Mouse (Mus musculus) left cerebral cortex, postnatal 36 days (tissue): ENCODE measurements around the gene Rnf25. TPM values are rescaled to one million over a fixed set of nuclear protein-coding genes. Genes with fewer than 3 reads are reported as not detected.

Experiments
- DNase-seq, 2 experiments: peaks; one replicate each; pipeline ENCODE4 v3.0.0; 2021 to 2022; ENCODE audit warnings: low spot score in 2 of 2, mixed read lengths in 1 of 2
- intact Hi-C: fragments of 180-260 bp; cut with DNase I; formaldehyde crosslinking; loops from one replicate; pipeline ENCODE4 v1.15.1; 2025
- total RNA-seq, 2 experiments: library from RNA; stranded (reverse); gene quantifications; 2 replicates each; pipeline ENCODE4 v1.2.3; 2021

Gene Rnf25
- total RNA-seq: 10 to 100 TPM; 46.7 to 68.2 TPM

DNA sequence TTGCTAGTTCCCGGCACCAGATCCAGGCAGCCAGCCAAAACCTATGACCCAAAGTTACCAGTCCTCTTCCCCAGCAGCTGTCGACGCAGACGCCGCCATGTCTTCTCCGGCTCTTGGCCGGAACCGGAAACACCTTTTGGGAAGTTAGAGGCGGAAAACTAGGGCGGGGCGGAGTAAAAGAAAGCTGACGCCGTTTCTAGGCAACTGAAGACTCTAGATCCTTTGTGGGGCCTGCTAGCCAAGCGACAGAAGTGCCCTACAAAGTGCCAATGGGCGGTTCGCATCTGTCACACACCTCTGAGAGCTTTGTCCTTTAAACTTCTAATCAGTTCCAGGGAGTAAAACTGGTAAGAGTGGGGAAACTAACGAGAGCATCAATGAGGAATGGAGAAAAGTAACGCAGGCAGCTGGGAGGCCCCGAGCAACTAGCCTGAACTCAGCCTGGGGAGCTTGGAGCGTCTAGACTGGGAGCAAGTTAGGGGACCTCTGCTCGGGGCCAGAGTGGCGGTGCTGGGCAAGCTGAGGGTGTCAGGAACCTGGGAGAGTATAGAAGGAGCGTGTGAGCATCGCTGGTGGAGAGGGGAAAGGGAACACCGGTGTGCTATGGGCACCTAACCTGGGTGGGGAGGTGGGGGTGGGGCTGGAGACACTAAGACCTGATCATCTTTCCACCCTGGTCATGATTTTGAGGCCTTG lies at the start of gene Rnf25, which contains the start of gene Stk36:
Rnf25 (minus strand) TSS at position 131 of the 696 bp plus-strand sequence.
Stk36 (plus strand) TSS at position 179 of the 696 bp plus-strand sequence.
- intact Hi-C loops: loop anchor here (1.0 kb wide), 1 partner anchor 13 kb away; the partner anchor contains the start of genes Bcs1l and Zfp142
- peak; percentile 86 for DNase-seq

- no peak for DNase-seq
- intact Hi-C loops: loop anchor here (10.0 kb wide), 1 partner anchor 121 kb away; no protein-coding TSS in a partner anchor
Observed at GRCm38 (mm10) chr1:74643926-74644325, 42.7 kb upstream of the Rnf25 start.

GRCm38 (mm10) chr1:74643524-74643923 lies 42.3 kb upstream of the Rnf25 start:
- intact Hi-C loops: loop anchor here (10.0 kb wide), 1 partner anchor 121 kb away; no protein-coding TSS in a partner anchor
- DNase-seq: no peak

DNA sequence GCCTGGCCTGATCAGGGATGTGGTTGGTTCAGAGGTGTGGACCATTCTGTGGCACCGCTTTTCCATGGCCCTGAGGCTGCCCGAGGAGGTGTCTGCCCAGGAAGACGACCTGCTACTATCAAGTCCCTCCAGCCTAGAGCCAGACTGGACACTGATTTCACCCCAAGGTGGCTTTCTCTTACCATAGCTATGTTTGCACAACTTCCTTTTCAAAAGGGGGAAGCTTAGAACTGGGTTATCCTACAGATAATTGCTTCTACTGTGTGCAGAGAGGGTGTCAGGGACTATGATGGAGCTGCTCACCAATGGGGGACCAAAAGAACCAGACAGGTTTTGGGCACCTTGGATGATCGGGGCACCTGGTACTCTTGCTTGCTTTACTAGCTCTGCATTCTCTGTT lies 31.5 kb upstream of the Rnf25 start:
- no peak for DNase-seq
- intact Hi-C loops: no loop called here

GRCm38 (mm10) chr1:74628001-74628400 lies 26.8 kb upstream of the Rnf25 start:
- intact Hi-C loops: no loop called here
- DNase-seq: no peak

GRCm38 (mm10) chr1:74626076-74626475 lies 24.9 kb upstream of the Rnf25 start:
- intact Hi-C loops: no loop called here
- DNase-seq: no peak

GRCm38 (mm10) chr1:74624183-74624582 lies 23.0 kb upstream of the Rnf25 start:
- intact Hi-C loops: no loop called here
- DNase-seq: no peak

- DNase-seq: no peak
Observed at GRCm38 (mm10) chr1:74600501-74601266, 513 bp downstream of the Rnf25 start.

DNA sequence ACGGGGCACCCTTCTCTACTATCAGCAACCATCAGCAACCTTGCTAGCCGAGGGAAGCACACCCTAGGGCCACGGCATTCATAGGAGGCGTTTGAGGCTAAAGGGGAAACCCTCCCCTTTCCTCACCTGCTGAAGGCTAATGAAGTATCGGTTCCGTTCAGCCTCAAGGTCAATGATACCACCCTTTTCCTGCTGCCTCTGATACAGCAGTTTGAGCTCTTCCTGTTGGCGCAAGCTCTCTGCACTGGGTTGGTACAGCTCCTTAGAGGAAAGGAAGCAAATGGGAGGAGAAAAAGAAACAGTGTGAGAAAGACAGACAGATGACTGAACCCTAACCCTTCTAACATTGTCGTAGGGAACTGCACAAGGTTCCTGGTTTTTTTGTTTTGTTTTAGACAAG lies 6.8 kb downstream of the Rnf25 start:
- intact Hi-C loops: no loop called here
- no peak for DNase-seq

More at GRCm38 (mm10) chr1:74600501-74601266, 513 bp downstream of the Rnf25 start:
- intact Hi-C loops: loop anchor here (1.0 kb wide), 1 partner anchor 12 kb away; the partner anchor contains the start of genes Bcs1l and Zfp142

GRCm38 (mm10) chr1:74587773-74588445 lies 13.3 kb downstream of the Rnf25 start, which contains the start of the genes Zfp142 and Bcs1l:
Gene Zfp142, minus strand, starts transcription at chr1:74588246.
Gene Bcs1l, plus strand, starts transcription at chr1:74588289.
- intact Hi-C loops: loop anchor here (1.0 to 10.0 kb wide), 4 partner anchors 13 to 303 kb away; partner anchors contain the start of genes Aamp, Cnot9, Pnkd and Rnf25
- peak; percentile 98 for DNase-seq

- DNase-seq: no peak
Observed at GRCm38 (mm10) chr1:74587233-74587772, 13.9 kb downstream of the Rnf25 start.

DNA sequence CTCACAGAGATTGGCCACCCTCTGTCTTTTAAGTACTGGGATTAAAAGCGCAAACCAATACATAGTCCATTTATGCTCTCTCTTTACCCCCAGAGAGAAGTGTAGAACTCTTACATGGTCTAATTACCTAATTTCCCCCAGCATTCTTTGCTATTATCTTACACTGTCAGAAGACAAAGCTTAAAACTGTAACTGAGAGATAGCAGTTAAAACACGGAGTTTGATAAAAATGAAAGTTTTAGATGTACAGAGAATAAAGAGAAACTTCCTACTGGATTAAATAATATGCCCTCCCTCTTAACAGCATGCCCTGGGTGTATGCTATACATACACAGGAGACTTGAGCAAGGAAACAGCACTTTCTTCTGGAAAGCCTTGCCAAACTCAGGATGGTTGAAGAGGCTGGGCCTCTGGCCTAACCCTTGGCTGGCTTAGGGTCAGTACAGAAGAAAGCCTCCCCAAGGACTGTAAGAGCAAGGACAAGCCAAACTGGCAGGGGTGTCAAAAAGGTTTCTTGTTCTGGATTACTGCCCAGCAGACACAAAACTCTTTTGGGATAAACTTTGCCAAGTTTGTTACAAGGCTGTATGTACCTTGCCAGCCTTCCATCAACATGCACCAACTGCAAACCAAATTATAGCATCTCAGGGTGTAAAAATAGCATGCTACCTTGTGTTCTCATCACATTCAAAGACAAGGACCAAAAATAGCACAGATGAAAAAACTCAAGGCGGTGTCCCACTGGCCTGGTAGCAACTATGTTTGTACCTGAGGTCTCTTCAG lies 16.4 kb downstream of the Rnf25 start:
- intact Hi-C loops: loop anchor here (5.0 to 10.0 kb wide), 3 partner anchors 78 to 300 kb away; partner anchors contain the start of genes Aamp, Cnot9, Pnkd and Ttll4
- DNase-seq: no peak

More at GRCm38 (mm10) chr1:74587233-74587772, 13.9 kb downstream of the Rnf25 start:
- intact Hi-C loops: loop anchor here (5.0 to 10.0 kb wide), 3 partner anchors 77 to 303 kb away; partner anchors contain the start of genes Aamp, Cnot9, Pnkd and Ttll4

- DNase-seq: no peak
- intact Hi-C loops: loop anchor here (10.0 kb wide), 2 partner anchors 82 to 298 kb away; partner anchors contain the start of genes Aamp, Pnkd and Ttll4
Observed at GRCm38 (mm10) chr1:74582621-74583020, 18.6 kb downstream of the Rnf25 start.

DNA sequence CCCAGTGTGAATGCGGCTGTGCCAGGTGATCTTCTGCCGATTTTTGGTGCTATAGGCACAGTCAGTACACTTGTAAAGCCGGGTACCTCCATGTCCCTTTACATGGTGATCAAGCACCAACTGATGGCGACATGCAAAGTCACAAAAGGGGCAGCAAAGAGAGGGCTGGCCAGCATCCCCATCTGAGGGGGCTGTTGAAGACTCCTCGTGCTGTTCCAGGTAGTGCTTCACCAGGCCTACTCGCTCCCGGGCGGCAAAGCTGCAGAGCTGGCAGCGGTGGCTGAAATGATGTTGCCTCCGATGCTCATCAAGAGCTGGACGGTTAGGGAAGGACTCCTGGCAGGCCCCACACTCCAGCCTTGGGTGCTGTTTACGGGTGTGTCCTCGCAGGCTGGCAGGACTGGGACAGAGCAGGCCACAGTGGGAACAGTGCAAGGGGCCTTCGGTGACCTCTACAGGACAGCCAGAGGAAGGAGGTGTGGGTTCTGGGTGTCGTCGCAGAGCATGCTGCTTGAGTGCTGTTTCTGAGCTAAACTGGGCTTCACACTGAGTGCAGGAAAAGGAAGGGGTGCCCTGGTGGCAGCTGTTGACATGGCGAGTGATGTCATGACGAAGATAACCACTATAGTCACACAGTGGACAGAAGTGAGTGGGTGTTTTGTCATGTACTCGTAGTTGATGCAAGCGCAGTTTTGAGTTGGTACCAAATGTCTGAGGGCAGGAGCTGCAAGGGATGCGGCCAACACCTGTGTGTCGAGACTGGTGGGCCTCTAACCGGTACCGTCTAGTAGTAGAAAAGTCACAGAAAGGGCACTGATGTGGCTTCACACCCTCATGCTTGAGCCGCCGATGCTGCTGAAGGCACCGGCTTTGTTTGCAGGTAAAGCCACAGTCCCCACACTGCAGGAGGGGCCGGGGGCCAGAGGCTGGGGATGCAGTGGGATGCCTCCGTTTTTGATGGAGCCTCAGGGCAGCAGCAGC lies 31.2 kb downstream of the Rnf25 start:
- no peak for DNase-seq
- intact Hi-C loops: no loop called here

DNA sequence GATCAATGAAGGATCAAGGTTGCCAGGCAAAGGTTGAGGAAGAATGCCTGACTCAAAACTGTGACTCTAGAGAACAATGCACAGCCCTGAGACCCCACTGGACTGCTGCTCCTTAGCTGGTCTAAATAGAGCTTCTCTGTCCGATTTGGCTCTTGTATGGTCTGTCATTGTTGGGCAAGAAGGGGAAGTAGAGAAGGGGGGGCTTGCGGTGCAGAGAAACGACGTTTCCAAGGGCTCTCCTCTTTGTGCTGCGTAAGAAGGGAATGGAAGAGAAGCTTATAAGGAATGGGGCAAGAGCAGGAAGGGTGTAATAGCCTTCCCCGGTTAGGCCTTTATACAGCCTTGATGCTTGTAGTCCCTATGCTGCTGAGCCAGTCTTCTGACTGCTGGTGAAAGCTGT lies 35.4 kb downstream of the Rnf25 start:
- intact Hi-C loops: no loop called here

DNA sequence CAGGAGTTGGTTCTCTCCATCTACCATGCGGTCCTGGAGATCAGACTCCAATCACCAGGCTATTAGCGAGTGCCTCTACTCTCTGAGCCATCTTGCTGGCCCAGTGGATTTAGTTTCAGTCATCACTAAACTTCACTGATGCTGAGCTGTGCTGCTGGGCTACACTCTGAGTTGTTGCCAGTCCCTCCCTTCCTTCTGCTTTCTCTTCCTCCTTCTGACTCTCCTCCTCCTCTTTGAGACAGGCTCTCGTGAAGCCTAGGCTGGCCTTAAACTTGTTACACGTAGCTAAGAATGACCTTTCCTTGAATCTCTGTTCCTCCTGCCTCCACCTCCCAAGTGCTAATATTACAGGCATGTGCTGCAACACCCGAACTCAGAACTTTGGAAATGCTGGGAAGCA lies 42.1 kb downstream of the Rnf25 start:
- intact Hi-C loops: no loop called here

More for the DNA sequence above, 35.4 kb downstream of the Rnf25 start:
- no peak for DNase-seq

GRCm38 (mm10) chr1:74544184-74544583 lies 57.0 kb downstream of the Rnf25 start, which contains the start of gene Usp37:
Gene Usp37, minus strand, starts transcription at chr1:74544284.
- no peak for DNase-seq
- intact Hi-C loops: no loop called here

More for the DNA sequence above, 42.1 kb downstream of the Rnf25 start:
- no peak for DNase-seq
